24 mouse cellular contexts compared by ENCODE assay signal in genomic region chr5:111778093-111778492, GRCm38 (mm10). TPM values are rescaled to one million over a fixed set of nuclear protein-coding genes. Genes with fewer than 3 reads are reported as not detected.
DNase-seq lines count a peak whose midpoint lies in the region; ATAC-seq and TF ChIP-seq lines count a peak whose summit lies in the region.
"Had no signal": no experiment of that assay in that cellular context is flagged by ENCODE, and none has a peak within 500 bp of the region (broad histone marks: within the 10 kb centered on the region; RNA-seq: fewer than 3 reads in every experiment).

No protein-coding gene starts in this region.

- no peaks in the 10 kb centered on the region for H3K36me3 ChIP-seq in heart, embryonic 15.5 days
- H3K36me3 ChIP-seq in midbrain, postnatal 0 days (ENCODE audit: insufficient read depth, low read length), result no peaks in the 10 kb centered on the region
- H3K36me3 ChIP-seq in midbrain, embryonic 10.5 days, result no peaks in the 10 kb centered on the region
- H3K36me3 ChIP-seq: forebrain, embryonic 15.5 days; heart, embryonic 12.5 days; hindbrain, embryonic 12.5 days had no signal

- no peak overlapping the region for H3K9ac ChIP-seq in heart, embryonic 15.5 days
- H3K9ac ChIP-seq in midbrain, postnatal 0 days (replicated peaks; ENCODE audit: low read length, poor library complexity, severe bottlenecking), result no peak overlapping the region
- H3K9ac ChIP-seq: forebrain, embryonic 15.5 days; heart, embryonic 12.5 days; hindbrain, embryonic 12.5 days had no signal

- no peaks in the 10 kb centered on the region for H3K27me3 ChIP-seq in heart, embryonic 15.5 days
- H3K27me3 ChIP-seq in midbrain, postnatal 0 days (ENCODE audit: insufficient read depth, low read length), result no peaks in the 10 kb centered on the region
- H3K27me3 ChIP-seq in midbrain, embryonic 10.5 days (ENCODE audit: low read depth, poor library complexity, severe bottlenecking), result peaks cover 11% of the 10 kb centered on the region; the same call in 1 of the 2 replicates
- H3K27me3 ChIP-seq: CH12.LX; forebrain, embryonic 15.5 days; heart, embryonic 12.5 days; hindbrain, embryonic 12.5 days; Patski had no signal

- H3K27ac ChIP-seq in heart, embryonic 15.5 days, result no peak overlapping the region
- H3K27ac ChIP-seq in midbrain, postnatal 0 days (ENCODE audit: low read depth, low read length), result no peak overlapping the region
- no peak overlapping the region; the same call in 1 of the 2 replicates for H3K27ac ChIP-seq in midbrain, embryonic 10.5 days (replicated peaks)
- H3K27ac ChIP-seq: forebrain, embryonic 15.5 days; hindbrain, embryonic 12.5 days had no signal

- DNase-seq in heart, adult 8-10 months (ENCODE audit: low spot score), result no peak
- DNase-seq in kidney, postnatal 4 days, result peak; percentile 69 to 70
- DNase-seq in kidney, postnatal 10 days, result no peak
- peak; percentile 34 for DNase-seq in midbrain, postnatal 0 days (ENCODE audit: low spot score)
- no peak for DNase-seq in midbrain, embryonic 10.5 days (ENCODE audit: low spot score)
- DNase-seq in thymus, postnatal 14 days, result no peak
- DNase-seq: adrenal gland, postnatal 14 days; cerebellum, adult 18-20 months; cerebellum, adult 9-11 months; cerebellum, postnatal 36 days; gastrocnemius, postnatal 36 days; heart, adult 18-20 months; heart, postnatal 36 days had no signal

- no peak overlapping the region for H3K4me2 ChIP-seq in heart, embryonic 15.5 days
- no peak overlapping the region for H3K4me2 ChIP-seq in midbrain, postnatal 0 days (ENCODE audit: low read depth, low read length, poor library complexity, severe bottlenecking)
- H3K4me2 ChIP-seq: forebrain, embryonic 15.5 days; heart, embryonic 12.5 days; hindbrain, embryonic 12.5 days had no signal

- peaks cover 15% of the 10 kb centered on the region for H3K4me1 ChIP-seq in heart, embryonic 15.5 days (replicated peaks)
- H3K4me1 ChIP-seq in midbrain, postnatal 0 days (ENCODE audit: insufficient read depth, low read length), result peaks cover 9% of the 10 kb centered on the region
- peaks cover 22% of the 10 kb centered on the region for H3K4me1 ChIP-seq in midbrain, embryonic 10.5 days

- H3K9me3 ChIP-seq in heart, embryonic 15.5 days (replicated peaks), result no peaks in the 10 kb centered on the region
- H3K9me3 ChIP-seq in midbrain, postnatal 0 days (ENCODE audit: low read length), result no peaks in the 10 kb centered on the region
- H3K9me3 ChIP-seq in midbrain, embryonic 10.5 days (replicated peaks), result no peaks in the 10 kb centered on the region
- H3K9me3 ChIP-seq: forebrain, embryonic 15.5 days; heart, embryonic 12.5 days; hindbrain, embryonic 12.5 days had no signal

- no peak for TF ChIP-seq CTCF in midbrain, postnatal 0 days (IDR thresholded peaks at IDR 0.05)

- 54% methylated on average over 5 of the region's 5 CpGs for WGBS in heart, embryonic 15.5 days
- WGBS in midbrain, postnatal 0 days, result 70% methylated on average over 5 of the region's 5 CpGs
- 82% methylated on average over 5 of the region's 5 CpGs for WGBS in midbrain, embryonic 10.5 days

- ATAC-seq in heart, embryonic 15.5 days (replicated peaks; ENCODE audit: insufficient number of reproducible peaks, insufficient read depth, low FRiP score, low read depth), result 0 out of 2 replicates have a peak, but pooled peaks have one; percentile 51
- no peak for ATAC-seq in midbrain, postnatal 0 days (ENCODE audit: low FRiP score)
- ATAC-seq: activated CD4-positive, CD25-positive, alpha-beta regulatory T cell, adult 4 months; forebrain, embryonic 15.5 days; Patski had no signal

- H3K4me3 ChIP-seq in heart, embryonic 15.5 days, result no peak overlapping the region
- no peak overlapping the region for H3K4me3 ChIP-seq in midbrain, postnatal 0 days (ENCODE audit: low read depth, low read length)
- H3K4me3 ChIP-seq in midbrain, embryonic 10.5 days, result no peak overlapping the region
- H3K4me3 ChIP-seq: forebrain, embryonic 15.5 days; heart, embryonic 12.5 days; hindbrain, embryonic 12.5 days had no signal

RNA-seq across cellular contexts. Expression of gene Gm26897, which starts 44.4 kb away (rescaled TPM):
- not detected in 2 replicates for polyA plus RNA-seq in heart, embryonic 15.5 days (2015; fragmentation: Nextera tagmentation; extraction: Ambion mirVana)
- not detected for total RNA-seq in heart, adult 8-10 months (2022)
- not detected in 2 replicates for total RNA-seq in midbrain, postnatal 0 days (2014; rRNA removed)
- polyA plus RNA-seq in midbrain, postnatal 0 days (2015; fragmentation: Nextera tagmentation; extraction: Ambion mirVana), result not detected in 2 replicates
- polyA plus RNA-seq in midbrain, embryonic 10.5 days (2016; fragmentation: Nextera tagmentation; extraction: Ambion mirVana), result not detected in 2 replicates
- total RNA-seq: adrenal gland, adult 18-20 months; adrenal gland, postnatal 14 days; CH12.LX; gastrocnemius, adult 8-10 months; gastrocnemius, postnatal 36 days; heart, adult 18-20 months; heart, postnatal 36 days had no signal
- polyA plus RNA-seq: activated CD4-positive, CD25-positive, alpha-beta regulatory T cell, adult 4 months; embryonic facial prominence, embryonic 14.5 days; forebrain, embryonic 15.5 days; heart, embryonic 12.5 days; heart, postnatal 0 days; hindbrain, embryonic 12.5 days; Patski had no signal

Comparison
In these comparisons a context has a peak if more than half of its experiments do, and no peak if none do; other contexts are left out.
1. DNase-seq: peak in kidney, postnatal 4 days (2 of 2) and midbrain, postnatal 0 days (single experiment); none in heart, adult 8-10 months (single experiment), kidney, postnatal 10 days (single experiment), midbrain, embryonic 10.5 days (single experiment) and thymus, postnatal 14 days (single experiment).